Mouse (Mus musculus) CH12.LX (cell line): ENCODE measurements at regions not wholly inside any gene's neighbourhood (a gene's known extent, or its start where the extent isn't known, plus 50 kb on each side); places are given as distances from the start of the nearest gene placed in this dataset.

Experiments used
- E2F4 ChIP-seq: IDR thresholded peaks from 2 replicates; pipeline ENCODE4 v1.6.1; 2011; ENCODE audit warnings: low read depth, low read length, improper control_type of control experiment; ENCODE audit not compliant: insufficient replicate concordance
- ELF1 ChIP-seq: IDR thresholded peaks from 2 replicates; pipeline ENCODE4 v1.6.1; 2014; ENCODE audit warnings: low read depth, mild to moderate bottlenecking, inconsistent platforms, low read length, improper control_type of control experiment
- HCFC1 ChIP-seq: IDR thresholded peaks from 2 replicates; pipeline ENCODE4 v1.6.1; 2012; ENCODE audit warnings: low read depth, mild to moderate bottlenecking, inconsistent platforms, low read length, improper control_type of control experiment
- KAT2A ChIP-seq: IDR thresholded peaks from 2 replicates; pipeline ENCODE4 v1.6.1; 2012; ENCODE audit warnings: low read length, improper control_type of control experiment, inconsistent platforms; ENCODE audit not compliant: insufficient replicate concordance
- MAFK ChIP-seq: IDR thresholded peaks from 2 replicates; pipeline ENCODE4 v1.6.1; 2011; ENCODE audit warnings: low read length, improper control_type of control experiment; ENCODE audit not compliant: insufficient replicate concordance
- POLR2AphosphoS2 ChIP-seq: IDR thresholded peaks from 2 replicates; pipeline ENCODE4 v1.6.1; 2011; ENCODE audit warnings: low read depth, low read length, improper control_type of control experiment
- RAD21 ChIP-seq: IDR thresholded peaks from 2 replicates; pipeline ENCODE4 v1.6.1; 2011; ENCODE audit warnings: low read depth, mild to moderate bottlenecking, low read length, improper control_type of control experiment, moderate library complexity
- ZC3H11A ChIP-seq: IDR thresholded peaks from 2 replicates; pipeline ENCODE4 v1.6.1; 2012; ENCODE audit warnings: low read depth, mild to moderate bottlenecking, inconsistent platforms, low read length, improper control_type of control experiment

DNA sequence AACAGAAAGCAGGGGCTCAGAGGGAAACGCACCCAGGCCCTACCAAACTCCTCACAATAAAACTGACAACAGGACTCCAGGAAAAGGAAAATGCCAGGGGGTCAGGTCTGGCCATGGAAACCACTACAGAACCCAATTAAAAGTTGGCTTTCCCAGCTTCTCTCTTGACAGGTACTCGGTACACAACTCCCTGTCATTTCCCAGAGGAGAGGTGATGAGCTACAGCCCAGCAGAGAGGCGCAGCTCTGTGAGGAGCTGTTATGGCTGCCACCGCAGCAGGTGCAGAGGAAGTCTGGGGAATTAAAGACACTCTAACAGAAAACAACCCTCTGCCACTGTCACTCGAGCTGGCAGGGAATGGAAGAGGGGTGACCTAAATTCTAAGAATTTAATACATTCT lies 95.4 kb upstream of the Vldlr start:
- TF ChIP-seq RAD21 (no peak), ZC3H11A (no peak), HCFC1 (no peak), POLR2AphosphoS2 (no peak), MAFK (no peak), E2F4 (no peak), ELF1 (no peak), KAT2A (no peak)
